Mouse (Mus musculus) activated CD4-positive, CD25-positive, alpha-beta regulatory T cell, adult 4 months (primary cell): Measurements from ENCODE around the gene Cdk14. TPM values are rescaled to one million over a fixed set of nuclear protein-coding genes. Genes with fewer than 3 reads are reported as not detected.
"Not testable (repeated sequence)": the region's sequence is repeated elsewhere in the genome, so short reads cannot be mapped to it uniquely, and the experiment has no call there.

Source experiments
- ATAC-seq: one replicate; pipeline ENCODE4 v1.8.0; 2017
- polyA plus RNA-seq, 2 experiments: library from polyadenylated mRNA; unstranded; fragments of 100-300 nt; shearing (Covaris generic); gene quantifications; one replicate each; pipeline ENCODE4 v1.2.1; 2017

Gene Cdk14
- polyA plus RNA-seq, 2 experiments from 2014 or later, result 0.60 TPM; not detected in 1

DNA sequence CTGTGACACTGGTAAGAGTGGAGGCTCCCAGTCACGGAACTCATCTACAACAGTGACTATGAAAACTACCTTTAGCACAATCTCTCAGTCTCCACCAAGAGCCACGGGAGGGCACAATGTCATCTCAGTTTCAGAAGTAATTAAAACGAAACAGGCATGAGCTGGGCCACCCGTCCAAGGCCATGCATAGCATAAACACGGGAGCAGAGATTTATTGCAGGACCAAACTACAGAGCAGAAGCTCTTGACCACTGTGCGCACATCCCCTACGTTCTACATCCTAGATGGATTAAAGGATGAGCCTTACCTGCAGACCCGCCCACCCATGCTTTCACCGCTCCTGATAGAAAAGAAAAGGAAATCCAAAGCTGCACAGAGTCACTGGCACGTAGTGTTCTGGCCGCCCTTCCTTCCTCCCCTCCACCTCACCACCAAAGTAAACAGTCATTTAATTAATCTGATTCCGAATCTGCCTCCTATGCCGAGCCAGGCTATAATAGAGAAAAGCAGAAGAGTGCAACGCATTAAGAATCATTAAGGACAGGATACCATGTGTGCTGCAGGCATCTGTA lies 158.3 kb downstream of the Cdk14 start:
- ATAC-seq, result no peak

DNA sequence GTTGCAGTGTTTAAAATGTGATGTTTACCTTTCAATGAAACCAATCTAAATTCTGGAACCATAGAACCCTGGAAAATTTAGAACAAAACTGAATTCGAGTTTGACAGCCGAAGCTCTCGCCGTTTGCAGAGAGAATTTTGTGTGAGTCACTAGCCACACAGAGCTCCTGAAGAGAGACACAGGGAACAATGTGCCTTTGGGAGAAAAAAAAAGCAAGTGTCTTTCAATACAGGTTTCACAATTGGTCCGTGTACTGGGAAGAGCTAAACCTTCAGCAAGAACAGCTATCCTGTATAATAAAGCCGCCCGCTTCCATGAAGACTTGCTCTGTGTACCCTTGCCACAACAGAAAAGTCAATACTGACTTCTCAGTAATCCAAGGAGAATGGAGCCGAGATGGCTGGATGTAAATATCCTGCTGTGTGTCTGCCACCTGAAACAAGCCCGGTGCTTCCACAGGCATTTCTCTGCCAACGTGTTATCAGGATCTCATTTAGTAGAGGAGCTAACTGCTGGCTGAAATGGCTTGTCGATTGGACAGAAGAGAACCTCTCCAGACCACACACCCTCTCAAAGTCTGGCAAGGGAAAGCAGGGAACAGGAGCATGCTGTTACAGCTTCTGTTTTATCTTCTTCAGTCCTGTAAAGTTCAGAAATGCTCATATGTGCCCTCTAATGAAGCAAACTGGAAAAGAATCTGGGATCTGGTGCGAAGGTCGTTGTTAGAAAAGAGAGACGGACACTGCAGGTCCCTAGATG lies 159.0 kb downstream of the Cdk14 start:
- no peak for ATAC-seq

DNA sequence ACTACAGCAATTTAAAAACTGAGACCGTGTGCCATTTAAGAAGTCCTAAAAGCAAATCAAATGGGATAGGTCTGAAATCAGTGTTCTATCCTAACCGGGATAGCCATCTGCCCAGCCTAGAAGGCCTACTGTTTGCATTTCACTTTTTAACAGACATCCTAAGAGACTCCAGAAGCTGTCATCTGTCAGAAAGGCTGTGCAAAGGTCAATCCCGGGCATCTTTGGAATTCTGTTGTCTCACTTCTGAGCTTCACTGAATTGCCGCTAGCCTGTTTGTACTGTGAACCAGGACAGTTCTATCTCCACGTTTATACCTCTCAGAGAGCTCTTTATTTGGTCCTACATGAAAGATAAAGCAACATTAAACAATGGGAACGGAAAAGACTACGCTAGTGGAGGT lies 159.8 kb downstream of the Cdk14 start:
- no peak for ATAC-seq

DNA sequence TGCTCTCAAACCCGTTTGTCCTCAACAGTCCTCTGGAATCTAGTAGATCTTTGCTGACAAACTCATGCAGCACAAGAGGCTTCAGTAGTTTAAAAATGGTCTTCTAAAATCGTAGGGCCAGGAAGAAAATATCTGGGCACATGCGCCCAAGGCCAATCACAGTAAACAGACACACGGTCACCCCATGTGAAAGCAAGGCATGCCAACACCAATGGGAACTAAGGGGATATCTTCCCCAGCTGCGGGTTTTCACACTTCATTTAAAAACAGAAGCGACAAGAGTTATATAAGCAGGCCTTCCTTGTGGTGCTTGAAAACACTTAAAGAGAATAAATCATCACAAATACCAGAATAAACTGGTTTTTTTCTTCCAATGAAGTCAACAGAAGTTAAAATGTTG lies 165.7 kb downstream of the Cdk14 start:
- ATAC-seq, result no peak

DNA sequence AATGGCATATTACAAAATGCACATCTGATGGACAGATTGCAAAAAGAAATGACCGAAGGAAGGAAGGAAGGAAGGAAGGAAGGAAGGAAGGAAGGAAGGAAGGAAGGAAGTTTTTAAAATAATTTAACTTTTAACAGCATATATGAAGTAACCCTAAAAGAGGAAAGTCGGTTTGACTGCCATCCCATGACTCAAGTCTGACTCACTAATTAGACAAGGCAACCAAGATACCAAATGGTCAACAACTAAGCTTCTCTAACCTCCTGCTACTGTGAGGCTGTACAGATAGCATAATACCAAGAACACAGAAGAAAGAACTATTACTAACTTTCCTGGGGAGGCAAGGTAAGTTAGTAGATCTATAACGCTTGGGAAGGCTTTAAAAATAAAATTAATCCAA lies 166.9 kb downstream of the Cdk14 start:
- no peak for ATAC-seq

DNA sequence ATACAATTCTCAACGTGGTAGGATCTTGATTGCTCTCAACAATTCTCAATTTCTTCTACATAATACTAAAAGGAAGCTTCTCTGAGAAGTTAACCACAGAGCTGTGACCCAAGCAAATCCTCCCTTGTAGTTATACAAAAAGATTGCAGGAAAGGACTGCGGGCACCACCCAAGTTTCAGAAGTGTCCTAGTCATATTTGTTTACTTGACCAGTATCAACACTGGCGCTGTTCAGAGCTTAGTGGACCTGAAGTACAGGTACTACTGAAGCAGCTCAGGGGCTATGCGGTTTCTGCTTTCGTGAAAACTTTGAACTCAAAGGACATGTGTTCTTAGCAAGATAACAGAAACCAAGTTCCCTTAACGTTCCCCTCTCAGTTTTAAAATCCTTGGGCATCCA lies 172.4 kb downstream of the Cdk14 start:
- no peak for ATAC-seq

DNA sequence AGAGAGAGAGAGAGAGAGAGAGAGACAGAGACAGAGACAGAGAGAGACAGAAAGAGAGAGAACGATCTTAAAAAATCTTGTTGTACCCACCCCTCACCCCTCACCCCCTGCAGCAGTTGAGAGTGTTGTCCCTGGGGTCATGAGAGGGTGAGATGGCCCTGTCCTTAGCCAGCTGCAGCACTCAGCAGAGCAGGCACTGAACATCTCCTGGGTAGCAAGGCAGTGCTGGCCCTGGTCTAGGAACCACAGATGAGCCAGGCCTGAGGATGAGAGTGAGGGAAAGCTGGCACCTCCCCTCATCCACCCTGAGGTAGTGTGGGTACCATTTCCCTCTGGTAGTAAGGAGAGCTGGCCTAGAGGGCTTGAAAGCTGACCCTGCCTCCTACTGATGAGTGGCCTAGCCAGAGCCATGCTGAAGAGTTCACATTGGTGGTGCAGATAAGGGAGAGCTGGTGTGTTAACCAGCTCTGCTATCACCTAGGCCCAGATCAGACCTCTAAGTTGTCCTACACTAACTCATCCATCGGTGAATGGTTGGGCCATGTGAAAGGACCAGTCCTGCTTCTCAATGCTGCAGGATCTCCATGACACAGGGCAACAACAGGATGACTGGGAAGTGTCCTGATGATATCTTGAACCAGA lies 173.5 kb downstream of the Cdk14 start:
- ATAC-seq, result no peak

DNA sequence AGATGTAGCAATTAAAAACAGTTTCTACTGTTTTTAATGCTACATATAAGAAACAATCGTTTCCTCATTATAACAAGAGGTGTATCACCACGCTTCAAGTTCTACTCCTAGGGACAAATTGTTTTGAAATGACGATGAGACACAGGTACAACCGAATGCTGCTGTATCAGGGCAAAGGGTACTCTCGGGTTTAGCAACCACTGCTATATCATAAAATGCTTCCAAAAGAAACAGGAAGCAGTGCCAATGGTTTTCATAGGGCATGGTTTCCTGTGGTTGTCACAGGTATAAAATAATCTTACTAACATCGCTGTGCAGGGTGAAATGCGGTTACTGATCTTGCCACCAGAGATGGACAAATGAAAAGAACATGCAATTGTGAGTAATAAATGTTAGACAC lies 174.9 kb downstream of the Cdk14 start:
- ATAC-seq, result no peak

DNA sequence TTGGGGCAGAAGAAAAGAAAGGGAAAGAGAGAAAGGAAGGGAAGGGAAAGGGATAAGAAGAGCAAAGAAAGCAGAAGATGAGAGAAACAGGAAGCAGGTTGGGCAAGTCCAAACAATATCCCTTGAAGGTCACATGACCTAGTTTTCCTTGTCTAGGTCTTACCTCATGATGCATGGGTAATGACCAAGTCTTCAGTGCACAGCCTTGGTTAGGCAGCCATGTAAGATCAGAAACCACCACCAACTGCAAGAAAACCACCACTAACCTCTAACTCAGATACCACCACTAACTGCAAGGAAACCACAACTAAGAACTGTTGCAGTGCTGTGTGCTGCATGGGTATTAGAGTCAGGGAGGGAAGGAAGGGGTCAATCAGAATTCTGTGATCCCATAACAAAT lies 176.5 kb downstream of the Cdk14 start:
- ATAC-seq, result no peak

DNA sequence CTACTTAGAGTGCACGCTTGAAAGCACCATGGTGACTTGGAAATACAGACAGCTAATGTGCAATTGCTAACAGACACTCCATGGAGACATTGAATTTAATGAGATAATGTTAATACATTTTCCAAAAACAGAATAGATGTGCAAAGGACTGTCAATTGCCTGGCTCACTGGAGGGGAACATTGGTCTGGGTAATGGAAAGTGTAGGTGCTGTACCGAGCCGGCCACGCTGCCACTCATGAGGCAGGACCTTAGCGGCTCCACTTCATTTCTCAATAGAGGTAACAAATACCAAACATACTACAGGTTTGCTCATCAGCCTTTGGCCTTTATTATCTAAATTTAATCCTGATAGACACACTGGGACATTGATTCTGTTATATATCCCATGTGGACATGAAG lies 177.4 kb downstream of the Cdk14 start:
- ATAC-seq, result no peak

DNA sequence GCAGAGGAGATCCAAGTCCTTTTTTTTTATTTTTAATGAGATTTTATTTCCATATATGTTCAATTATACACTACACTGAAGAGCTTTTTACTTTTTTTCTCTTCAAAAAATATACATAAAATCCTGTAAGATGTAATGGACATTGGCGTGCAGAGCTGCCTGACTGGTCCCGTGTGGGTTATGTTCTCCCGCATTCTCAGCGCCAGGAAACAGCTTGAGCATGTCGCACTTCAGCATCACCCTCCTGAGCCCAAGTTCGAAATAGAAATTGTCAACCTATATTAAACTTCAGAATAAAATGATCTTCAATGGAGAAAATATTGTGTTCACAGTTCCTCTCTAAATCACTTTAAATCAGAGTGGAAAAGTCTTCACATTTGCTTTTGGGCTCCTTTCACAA lies 179.0 kb downstream of the Cdk14 start:
- no peak for ATAC-seq

DNA sequence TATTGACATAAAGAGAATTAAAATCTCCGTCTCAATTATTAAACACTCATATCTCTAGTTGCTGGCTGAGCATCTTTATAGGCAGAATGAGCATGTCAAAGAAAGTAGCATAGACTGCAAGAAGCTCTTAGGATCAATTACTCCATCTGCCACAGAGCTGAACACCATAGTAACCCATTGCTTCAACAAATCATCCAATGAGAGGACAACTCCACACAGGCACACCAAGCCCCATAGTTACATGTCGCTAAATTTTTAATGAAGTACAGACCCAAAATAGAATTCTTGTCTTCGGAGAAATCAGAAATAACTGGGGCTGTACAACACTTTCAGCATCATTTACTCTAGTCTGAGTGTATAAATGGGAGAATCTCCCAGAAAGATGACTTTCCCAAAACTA lies 180.0 kb downstream of the Cdk14 start:
- no peak for ATAC-seq

DNA sequence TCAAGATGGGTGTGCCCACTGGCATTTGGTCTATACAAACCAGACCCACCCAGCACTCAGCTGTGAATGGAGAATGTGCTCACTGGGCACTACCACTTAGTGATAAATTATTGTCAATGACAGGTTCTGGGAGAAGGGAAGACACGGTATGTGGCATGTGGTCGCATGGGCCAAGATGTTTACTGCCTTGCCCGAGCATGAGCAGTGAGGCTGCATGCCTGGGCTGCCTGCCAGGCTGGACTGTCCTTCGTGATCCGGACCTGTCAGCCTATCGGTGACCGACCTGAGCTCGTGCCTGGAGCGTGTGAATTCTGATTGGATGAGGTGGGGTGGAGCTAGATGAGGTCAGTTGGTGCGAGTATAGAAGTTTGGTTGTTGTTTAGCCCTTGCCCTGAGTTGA lies 185.2 kb downstream of the Cdk14 start:
- not testable (repeated sequence) for ATAC-seq

DNA sequence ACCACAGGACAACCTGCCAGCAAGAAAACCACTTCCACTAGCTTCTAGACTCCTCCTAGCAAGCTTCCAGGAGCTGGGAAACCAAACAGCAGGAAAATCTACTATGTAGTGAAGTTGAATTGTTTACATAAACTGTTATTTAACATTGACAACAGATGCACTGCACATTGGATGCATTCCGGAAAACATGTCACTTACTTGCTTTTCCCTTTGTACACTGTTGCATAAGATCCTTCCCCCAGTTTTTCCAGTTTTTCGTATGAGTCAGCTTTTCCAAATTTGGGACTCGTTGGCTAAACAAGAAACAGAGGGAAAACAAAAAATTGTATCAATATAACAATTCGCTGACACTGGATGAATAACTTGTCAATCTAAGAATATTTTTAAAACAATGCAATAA lies 193.1 kb downstream of the Cdk14 start:
- no peak for ATAC-seq

DNA sequence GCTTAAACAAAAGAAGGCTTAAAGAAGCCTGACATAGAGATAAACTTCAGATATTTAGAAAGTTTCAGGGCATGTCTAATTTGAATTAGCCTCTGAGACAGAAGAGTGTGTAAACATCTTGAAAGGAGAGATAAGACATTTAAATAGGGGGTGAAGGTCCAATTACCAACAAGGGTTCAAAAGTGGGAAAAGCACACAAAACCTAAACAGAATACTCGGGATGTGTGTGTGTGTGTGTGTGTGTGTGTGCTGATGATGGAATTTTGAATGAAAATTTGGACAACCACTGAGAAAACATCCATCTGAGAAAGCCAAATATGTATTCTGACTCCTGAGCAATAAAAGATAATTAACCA lies 208.4 kb downstream of the Cdk14 start:
- ATAC-seq, result no peak

DNA sequence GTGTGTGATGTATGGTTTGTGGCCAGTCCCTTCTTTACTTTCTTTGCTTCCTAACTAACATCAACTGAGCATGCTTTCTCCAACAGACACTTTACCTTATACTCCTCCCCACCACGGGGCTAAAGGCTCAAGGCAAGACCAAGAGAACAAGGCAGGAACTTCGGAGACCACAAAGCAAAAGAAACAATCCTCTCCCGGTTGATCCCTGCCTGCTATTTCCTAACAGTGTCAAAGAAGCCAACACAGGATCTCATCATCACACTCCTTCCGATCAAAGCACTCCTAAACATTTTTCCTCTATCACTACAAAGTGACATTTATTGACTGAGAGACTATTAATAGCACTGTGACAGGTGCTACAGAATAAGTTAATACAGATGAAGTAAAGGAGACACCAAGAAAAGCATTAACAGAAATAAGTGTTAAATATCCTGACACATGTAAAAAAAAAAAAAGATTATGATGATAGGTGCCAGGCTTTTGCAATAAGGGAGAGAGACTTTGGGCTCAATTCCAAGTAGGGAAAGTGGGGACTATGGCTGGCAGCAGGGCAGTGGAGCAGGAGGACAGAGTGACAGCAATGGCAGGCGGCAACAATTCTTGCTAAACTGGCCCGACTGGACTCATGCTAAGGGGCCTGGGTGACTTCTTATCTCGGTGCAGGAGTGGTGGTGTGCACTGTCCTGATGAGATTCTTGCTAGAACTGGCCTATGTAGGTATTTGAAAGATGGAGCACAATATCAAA lies 208.9 kb downstream of the Cdk14 start:
- no peak for ATAC-seq

DNA sequence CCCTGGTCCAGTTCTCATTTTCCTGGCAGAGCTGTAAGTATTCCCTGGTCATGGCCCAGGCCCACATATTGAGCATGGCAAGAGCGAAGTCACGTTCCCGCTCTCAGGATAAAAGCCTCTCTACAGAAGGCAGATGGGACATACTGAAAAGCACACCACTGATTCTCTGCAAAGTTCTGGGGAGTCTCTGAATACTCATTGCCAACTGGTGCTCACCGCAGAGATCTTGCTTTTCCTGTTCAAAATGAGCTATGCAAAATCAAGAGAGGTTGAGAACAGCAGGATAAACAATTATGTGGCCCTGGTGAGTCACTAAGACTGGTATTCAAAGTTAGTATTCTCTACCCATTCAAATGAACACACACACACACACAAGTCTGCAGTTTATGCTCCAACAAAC lies 212.1 kb downstream of the Cdk14 start:
- ATAC-seq, result no peak

DNA sequence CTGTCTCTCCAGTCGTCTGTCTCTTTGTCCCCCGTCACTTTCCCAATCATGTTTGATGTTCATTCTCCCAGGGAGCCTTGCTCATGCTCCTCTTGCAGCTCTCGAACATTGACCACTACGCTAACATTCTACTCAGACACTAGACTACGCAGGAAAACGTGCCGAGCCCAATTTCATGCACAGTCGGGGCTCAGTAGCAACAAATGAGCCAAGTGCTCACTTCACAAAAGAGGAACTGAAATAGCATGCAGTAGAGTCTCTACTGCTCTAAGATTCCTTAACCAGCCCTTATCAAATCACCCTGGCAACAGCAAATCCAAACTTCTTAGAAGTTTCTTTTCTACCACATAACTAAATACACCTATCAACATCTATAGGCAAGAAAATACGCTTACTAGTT lies 214.1 kb downstream of the Cdk14 start:
- no peak for ATAC-seq

DNA sequence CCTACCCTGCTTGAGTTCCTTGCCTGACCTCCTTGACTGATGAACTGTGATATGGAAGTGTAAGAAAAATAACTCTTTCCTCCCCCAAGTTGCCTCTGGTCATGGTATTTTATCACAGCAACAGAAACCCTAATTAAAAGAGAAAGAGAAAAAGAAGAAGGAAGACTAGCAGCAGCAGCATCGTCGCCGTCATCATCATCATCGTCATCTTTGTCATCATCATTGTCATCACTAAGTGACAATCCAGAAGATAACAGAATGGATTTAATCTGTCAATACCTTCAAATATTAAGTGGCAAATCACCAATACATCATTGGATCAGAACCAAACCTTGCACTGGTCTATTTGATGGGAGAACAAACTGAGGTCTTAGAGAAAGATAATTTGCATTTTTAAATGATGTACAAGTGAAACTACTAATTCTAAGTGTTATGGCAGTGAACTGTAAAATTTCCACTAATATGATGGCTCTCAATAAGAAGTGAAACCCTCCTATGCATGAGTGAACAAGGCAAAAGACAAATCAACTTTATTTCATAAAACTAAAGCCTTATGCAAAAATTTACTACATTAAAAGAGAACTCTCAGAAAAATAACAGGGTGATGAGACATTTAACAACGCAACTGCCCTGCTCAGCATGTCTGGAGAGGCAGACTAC lies 225.4 kb downstream of the Cdk14 start:
- no peak for ATAC-seq

DNA sequence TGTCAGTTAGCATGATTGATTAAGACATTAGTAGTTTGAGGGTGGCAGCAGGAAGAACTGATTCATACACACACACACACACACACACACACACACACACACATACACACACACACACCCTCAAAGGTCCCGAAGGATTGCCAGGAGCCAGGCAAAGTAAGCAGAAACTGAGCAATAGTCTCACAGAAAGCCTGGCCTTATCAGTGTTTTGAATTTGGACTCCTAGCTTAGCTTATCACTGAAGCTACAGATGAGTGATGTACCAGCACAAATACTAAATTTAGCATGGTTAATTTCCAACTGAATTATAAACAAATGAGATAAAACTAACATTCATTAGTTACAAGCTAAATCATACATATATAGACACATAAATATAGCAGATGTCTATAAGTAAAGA lies 230.5 kb downstream of the Cdk14 start:
- ATAC-seq, result no peak

DNA sequence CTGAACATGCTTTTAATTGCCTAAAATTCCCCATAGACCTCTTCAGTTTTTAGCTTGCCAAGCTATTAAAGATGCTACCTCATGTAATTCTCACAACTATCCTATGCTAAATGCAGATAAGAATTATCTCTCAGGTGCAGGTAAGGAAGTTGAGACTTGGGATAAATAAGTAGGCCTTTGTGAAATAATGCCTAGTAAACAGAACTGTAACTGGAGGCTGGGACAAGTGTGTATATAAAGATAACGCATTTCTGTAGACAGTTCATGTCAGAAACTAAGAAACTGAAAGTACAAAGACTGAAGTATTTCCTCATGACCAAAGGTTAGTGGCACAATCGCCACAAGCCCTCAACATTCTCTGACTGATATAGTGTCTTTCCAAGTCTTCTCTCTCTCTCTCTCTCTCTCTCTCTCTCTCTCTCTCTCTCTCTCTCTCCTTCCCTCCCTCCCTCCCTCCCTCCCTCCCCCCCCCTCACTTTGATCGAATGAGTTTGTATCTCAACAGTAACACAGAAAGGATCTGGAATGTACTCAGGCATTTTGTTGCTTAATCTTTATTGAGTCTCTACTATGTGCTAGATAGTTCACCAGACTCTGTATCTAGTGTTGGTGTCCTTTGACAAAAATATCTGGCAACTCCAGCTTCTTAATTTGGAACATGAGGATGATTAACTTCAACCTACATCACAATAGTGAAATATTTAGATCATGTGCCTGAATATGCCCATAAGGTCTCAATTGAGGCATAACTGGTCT lies 233.9 kb downstream of the Cdk14 start:
- ATAC-seq, result no peak

DNA sequence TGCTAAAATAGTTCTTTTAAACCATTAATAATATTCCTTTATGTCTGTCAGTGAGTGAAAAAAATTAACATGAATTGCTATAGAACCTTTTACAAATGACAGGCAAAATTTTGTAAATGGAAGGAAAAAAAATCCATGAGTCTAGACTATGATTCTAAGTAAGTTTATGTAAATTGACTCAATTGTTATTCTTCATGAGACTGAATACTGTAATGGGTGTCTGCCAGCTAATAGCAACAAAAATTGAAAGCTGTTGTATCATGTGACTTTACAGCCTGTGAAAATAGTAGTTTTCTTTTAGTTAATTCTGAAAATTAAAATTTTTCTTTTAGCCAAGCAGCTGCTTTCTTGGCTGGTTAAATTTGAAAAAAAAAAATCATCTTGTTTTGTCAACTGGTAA lies 234.6 kb downstream of the Cdk14 start:
- ATAC-seq, result no peak
